Mouse (Mus musculus) embryonic facial prominence, embryonic 12.5 days (tissue): Measurements from ENCODE around the gene Dynlrb1. TPM values are rescaled to one million over a fixed set of nuclear protein-coding genes. Genes with fewer than 3 reads are reported as not detected.
A peak's percentile ranks its signal among the peaks of the same experiment; 100 is the strongest.

Experiments used
- ATAC-seq: fragments of 200-750 bp; cut with Nextera tagmentation; 2 replicates; pipeline ENCODE4 v1.8.0; 2017; ENCODE audit not compliant: insufficient number of reproducible peaks, insufficient read depth, low FRiP score, low TSS enrichment
- H3K27ac ChIP-seq: fragments of 300-500 bp; sonication (generic); 2 replicates; pipeline ENCODE4 v1.5.1; 2016; ENCODE audit warnings: mild to moderate bottlenecking
- H3K27me3 ChIP-seq: fragments of 300-500 bp; sonication (generic); 2 replicates; pipeline ENCODE4 v1.6.1; 2016; ENCODE audit warnings: mild to moderate bottlenecking, moderate library complexity
- H3K36me3 ChIP-seq: fragments of 300-500 bp; sonication (generic); 2 replicates; pipeline ENCODE4 v1.6.1; 2016; ENCODE audit warnings: mild to moderate bottlenecking
- H3K4me1 ChIP-seq: fragments of 300-500 bp; sonication (generic); 2 replicates; pipeline ENCODE4 v1.6.1; 2016
- H3K4me2 ChIP-seq: fragments of 300-500 bp; sonication (generic); replicated peaks from 2 replicates; pipeline ENCODE4 v1.6.1; 2016; ENCODE audit warnings: mild to moderate bottlenecking, moderate library complexity
- H3K4me3 ChIP-seq: fragments of 300-500 bp; sonication (generic); 2 replicates; pipeline ENCODE4 v1.5.1; 2016; ENCODE audit warnings: mild to moderate bottlenecking
- H3K9ac ChIP-seq: fragments of 300-500 bp; sonication (generic); 2 replicates; pipeline ENCODE4 v1.6.1; 2016; ENCODE audit warnings: mild to moderate bottlenecking, moderate library complexity
- H3K9me3 ChIP-seq: fragments of 300-500 bp; sonication (generic); 2 replicates; pipeline ENCODE4 v1.6.1; 2016; ENCODE audit warnings: mild to moderate bottlenecking, moderate library complexity
- WGBS: fragments of 180-500 bp; shearing (Covaris S2); methylation state at CpG from one replicate; pipeline ENCODE4 v1.1.7; 2016; 5-methylcytosine and 5-hydroxymethylcytosine counted together
- polyA plus RNA-seq: library from polyadenylated mRNA; unstranded; fragments of >200 nt; fragmentation: Nextera tagmentation; extraction: Ambion mirVana; gene quantifications from 2 replicates; pipeline ENCODE4 v1.2.1, GENCODE M21; 2016

Gene Dynlrb1
- polyA plus RNA-seq, 1 experiment from 2014 or later, result 435 TPM

- WGBS, result 83% methylated on average over 6 of the region's 6 CpGs
- H3K4me1 ChIP-seq, result no peaks in the 10 kb centered on the region
- H3K9me3 ChIP-seq, result no peaks in the 10 kb centered on the region
Observed at GRCm38 (mm10) chr2:155265526-155265925, 29.2 kb downstream of the Dynlrb1 start.

GRCm38 (mm10) chr2:155266896-155267295 lies 30.6 kb downstream of the Dynlrb1 start:
- no peaks in the 10 kb centered on the region for H3K36me3 ChIP-seq
- no peak overlapping the region for H3K4me3 ChIP-seq
- H3K4me1 ChIP-seq, result no peaks in the 10 kb centered on the region
- H3K27me3 ChIP-seq, result no peaks in the 10 kb centered on the region
- H3K4me2 ChIP-seq, result no peak overlapping the region
- no peak overlapping the region for H3K9ac ChIP-seq
- H3K27ac ChIP-seq, result no peak overlapping the region
- no peak for ATAC-seq
- 80% methylated on average over 5 of the region's 5 CpGs for WGBS
- no peaks in the 10 kb centered on the region for H3K9me3 ChIP-seq

More at GRCm38 (mm10) chr2:155265526-155265925, 29.2 kb downstream of the Dynlrb1 start:
- Histone ChIP-seq H3K4me3 (no peak overlapping the region), H3K9ac (no peak overlapping the region), H3K27ac (no peak overlapping the region), H3K27me3 (no peaks in the 10 kb centered on the region), H3K4me2 (no peak overlapping the region), H3K36me3 (no peaks in the 10 kb centered on the region)
- no peak for ATAC-seq

- H3K27ac ChIP-seq, result no peak overlapping the region
- no peak overlapping the region for H3K9ac ChIP-seq
- WGBS, result 81% methylated on average over 6 of the region's 6 CpGs
- no peaks in the 10 kb centered on the region for H3K4me1 ChIP-seq
- no peaks in the 10 kb centered on the region for H3K27me3 ChIP-seq
- no peak overlapping the region for H3K4me3 ChIP-seq
- ATAC-seq, result no peak
- no peaks in the 10 kb centered on the region for H3K36me3 ChIP-seq
- H3K9me3 ChIP-seq, result no peaks in the 10 kb centered on the region
- H3K4me2 ChIP-seq, result no peak overlapping the region
Observed at GRCm38 (mm10) chr2:155271957-155272356, 35.6 kb downstream of the Dynlrb1 start.

- 69% methylated on average over 10 of the region's 10 CpGs for WGBS
Observed at GRCm38 (mm10) chr2:155272396-155273170, 36.2 kb downstream of the Dynlrb1 start.

GRCm38 (mm10) chr2:155273603-155274002 lies 37.3 kb downstream of the Dynlrb1 start:
- 0 out of 2 replicates have a peak, but pooled peaks cover 3% of the 10 kb centered on the region for H3K4me1 ChIP-seq
- ATAC-seq, result no peak
- 87% methylated on average over 8 of the region's 8 CpGs for WGBS
- H3K4me2 ChIP-seq, result no peak overlapping the region
- peaks cover 5% of the 10 kb centered on the region; the same call in 1 of the 2 replicates for H3K36me3 ChIP-seq
- H3K27me3 ChIP-seq, result no peaks in the 10 kb centered on the region
- no peak overlapping the region for H3K27ac ChIP-seq
- H3K9me3 ChIP-seq, result no peaks in the 10 kb centered on the region
- H3K4me3 ChIP-seq, result no peak overlapping the region
- H3K9ac ChIP-seq, result no peak overlapping the region

More at GRCm38 (mm10) chr2:155272396-155273170, 36.2 kb downstream of the Dynlrb1 start:
- no peak overlapping the region for H3K4me3 ChIP-seq
- no peaks in the 10 kb centered on the region for H3K27me3 ChIP-seq
- 0 out of 2 replicates have a peak, but pooled peaks cover 3% of the 10 kb centered on the region for H3K4me1 ChIP-seq
- no peak overlapping the region for H3K4me2 ChIP-seq
- no peak overlapping the region for H3K9ac ChIP-seq
- H3K9me3 ChIP-seq, result no peaks in the 10 kb centered on the region
- no peak for ATAC-seq
- H3K36me3 ChIP-seq, result no peaks in the 10 kb centered on the region
- H3K27ac ChIP-seq, result no peak overlapping the region

- Histone ChIP-seq H3K4me3 (peak within 1 kb of the TSS; percentile 93), H3K36me3 (peaks cover 5% of the 10 kb centered on the region; the same call in 1 of the 2 replicates), H3K27me3 (no peaks in the 10 kb centered on the region), H3K27ac (peak within 1 kb of the TSS; percentile 82), H3K4me2 (peak within 1 kb of the TSS; percentile 80), H3K4me1 (0 out of 2 replicates have a peak, but pooled peaks cover 3% of the 10 kb centered on the region), H3K9me3 (no peaks in the 10 kb centered on the region), H3K9ac (peak within 1 kb of the TSS; percentile 86)
- peak; percentile 86 for ATAC-seq
- WGBS, result 2% methylated on average over 47 of the region's 47 CpGs
Observed at GRCm38 (mm10) chr2:155276195-155276594, 39.9 kb downstream of the Dynlrb1 start, which contains the start of gene Map1lc3a. TSS of gene Map1lc3a (plus strand) at chr2:155276297.

GRCm38 (mm10) chr2:155276621-155277175 lies 40.4 kb downstream of the Dynlrb1 start:
- no peaks in the 10 kb centered on the region for H3K27me3 ChIP-seq

GRCm38 (mm10) chr2:155277721-155278120 lies 41.4 kb downstream of the Dynlrb1 start:
- 89% methylated on average over 2 of the region's 2 CpGs for WGBS
- H3K4me2 ChIP-seq, result peak overlapping the region; percentile 80; the same call in 1 of the 2 replicates
- no peaks in the 10 kb centered on the region for H3K9me3 ChIP-seq
- peaks cover 5% of the 10 kb centered on the region; the same call in 1 of the 2 replicates for H3K36me3 ChIP-seq
- H3K4me1 ChIP-seq, result 0 out of 2 replicates have a peak, but pooled peaks cover 3% of the 10 kb centered on the region
- no peaks in the 10 kb centered on the region for H3K27me3 ChIP-seq
- peak overlapping the region; percentile 93; the same call in 1 of the 2 replicates for H3K4me3 ChIP-seq
- H3K9ac ChIP-seq, result no peak overlapping the region
- no peak for ATAC-seq
- H3K27ac ChIP-seq, result no peak overlapping the region

More at GRCm38 (mm10) chr2:155276621-155277175, 40.4 kb downstream of the Dynlrb1 start:
- H3K4me3 ChIP-seq, result peak overlapping the region; percentile 93
- no peaks in the 10 kb centered on the region for H3K9me3 ChIP-seq
- peak; percentile 75 for ATAC-seq
- H3K9ac ChIP-seq, result peak overlapping the region; percentile 86
- H3K4me2 ChIP-seq, result peak overlapping the region; percentile 80
- peaks cover 5% of the 10 kb centered on the region; the same call in 1 of the 2 replicates for H3K36me3 ChIP-seq
- H3K4me1 ChIP-seq, result 0 out of 2 replicates have a peak, but pooled peaks cover 3% of the 10 kb centered on the region
- H3K27ac ChIP-seq, result peak overlapping the region; percentile 82
- WGBS, result under 1% methylated on average over 49 of the region's 49 CpGs

GRCm38 (mm10) chr2:155278361-155278760 lies 42.0 kb downstream of the Dynlrb1 start:
- Histone ChIP-seq H3K4me2 (no peak overlapping the region), H3K36me3 (peaks cover 5% of the 10 kb centered on the region; the same call in 1 of the 2 replicates), H3K27me3 (no peaks in the 10 kb centered on the region), H3K4me3 (no peak overlapping the region), H3K9me3 (no peaks in the 10 kb centered on the region), H3K9ac (no peak overlapping the region), H3K27ac (no peak overlapping the region), H3K4me1 (0 out of 2 replicates have a peak, but pooled peaks cover 3% of the 10 kb centered on the region)
- ATAC-seq, result no peak
- WGBS, result 90% methylated on average over 7 of the region's 7 CpGs

- 87% methylated on average over 4 of the region's 4 CpGs for WGBS
- no peak overlapping the region for H3K4me3 ChIP-seq
- peaks cover 13% of the 10 kb centered on the region; the same call in 1 of the 2 replicates for H3K36me3 ChIP-seq
- no peak overlapping the region; the same call in 1 of the 2 replicates for H3K27ac ChIP-seq
- H3K4me1 ChIP-seq, result 0 out of 2 replicates have a peak, but pooled peaks cover 3% of the 10 kb centered on the region
- no peak overlapping the region for H3K9ac ChIP-seq
- H3K4me2 ChIP-seq, result no peak overlapping the region
- H3K9me3 ChIP-seq, result no peaks in the 10 kb centered on the region
- no peak for ATAC-seq
- no peaks in the 10 kb centered on the region for H3K27me3 ChIP-seq
Observed at GRCm38 (mm10) chr2:155279163-155279562, 42.8 kb downstream of the Dynlrb1 start.

GRCm38 (mm10) chr2:155280116-155280515 lies 43.8 kb downstream of the Dynlrb1 start:
- peaks cover 18% of the 10 kb centered on the region; the same call in 1 of the 2 replicates for H3K36me3 ChIP-seq

More at GRCm38 (mm10) chr2:155280116-155280515, 43.8 kb downstream of the Dynlrb1 start:
- no peak overlapping the region for H3K4me2 ChIP-seq
- no peak overlapping the region for H3K27ac ChIP-seq
- no peak overlapping the region for H3K4me3 ChIP-seq
- 0 out of 2 replicates have a peak, but pooled peaks cover 3% of the 10 kb centered on the region for H3K4me1 ChIP-seq
- no peak for ATAC-seq
- 53% methylated on average over 2 of the region's 2 CpGs for WGBS
- H3K27me3 ChIP-seq, result no peaks in the 10 kb centered on the region
- H3K9me3 ChIP-seq, result no peaks in the 10 kb centered on the region
- no peak overlapping the region for H3K9ac ChIP-seq
